Mouse (Mus musculus): ENCODE measurements around the gene Arl3.

The Arl3 gene

DNA sequence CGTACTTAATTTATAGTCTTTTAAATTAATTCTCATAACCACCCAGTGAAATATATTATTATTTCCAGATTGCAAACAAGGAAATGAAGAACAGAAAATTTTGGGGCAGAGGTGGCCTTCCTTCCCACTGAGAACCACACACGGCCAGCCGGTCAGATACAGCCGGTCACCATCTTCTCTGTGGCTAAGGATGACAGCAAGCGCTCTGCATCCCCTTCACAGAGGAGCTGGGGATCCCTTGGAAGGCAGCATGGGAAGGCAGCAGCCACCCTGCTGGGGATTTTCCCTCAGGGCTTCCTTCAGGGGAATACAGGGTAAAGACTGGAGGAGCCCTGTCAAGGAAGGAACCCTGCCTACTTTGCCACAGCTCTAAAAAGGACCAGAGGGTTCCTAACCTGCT lies 39.5 kb downstream of the Arl3 start:
- no peak for DNase-seq (ENCODE audit: low read depth, low spot score)

DNA sequence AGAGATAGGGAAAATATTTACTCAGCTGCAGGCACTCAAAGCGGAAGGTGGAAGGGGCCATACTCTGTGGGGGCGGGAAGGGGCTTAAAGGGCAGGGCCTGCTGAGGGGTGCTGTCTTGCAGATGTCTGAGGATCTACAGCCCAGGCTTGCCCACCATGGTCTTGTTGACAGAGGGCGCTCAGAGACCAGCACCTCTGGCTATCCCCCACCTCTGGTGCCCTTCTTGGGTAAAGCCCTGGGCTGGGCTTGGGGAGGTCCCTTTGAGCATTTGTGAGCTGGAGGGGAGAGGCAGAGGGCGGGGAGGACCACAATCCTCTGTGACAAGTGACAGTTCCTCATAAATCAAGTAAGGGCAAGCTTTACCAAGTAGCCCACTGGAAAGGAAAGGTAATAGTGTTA lies 39.9 kb downstream of the Arl3 start:
- DNase-seq (ENCODE audit: low read depth, low spot score): no peak

DNA sequence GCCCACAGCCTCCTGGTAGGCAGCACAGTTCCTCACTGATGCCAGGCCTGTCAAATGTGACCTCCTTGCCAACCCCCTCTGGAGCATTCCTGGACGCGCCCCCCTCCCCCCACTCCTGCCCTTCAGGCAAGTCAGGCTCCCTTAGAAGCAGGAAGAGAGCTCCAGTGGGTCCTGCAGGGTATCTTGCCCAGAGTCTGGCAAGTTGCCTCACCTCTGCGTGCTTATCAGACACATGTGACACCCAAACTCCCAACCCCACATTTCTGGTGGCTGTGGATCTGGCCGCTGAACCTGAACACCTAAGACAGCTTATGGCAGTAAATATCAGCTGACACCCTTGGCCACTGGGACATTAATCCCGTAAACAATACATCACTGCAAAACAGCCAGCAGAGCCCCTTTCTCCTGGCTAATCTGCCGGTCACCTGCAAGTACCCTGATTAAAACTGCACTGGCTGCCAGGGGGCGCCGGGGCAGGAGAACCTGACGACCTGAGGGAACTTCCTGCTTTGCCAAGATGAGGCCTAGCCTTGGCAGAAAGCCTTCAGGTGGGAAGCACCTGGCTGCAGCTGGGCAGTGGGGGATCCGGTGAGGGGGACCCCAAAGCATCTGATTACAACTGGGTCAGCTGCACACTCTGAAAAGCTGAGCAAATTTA lies 40.8 kb downstream of the Arl3 start:
- no peak for DNase-seq (ENCODE audit: low read depth, low spot score)

DNA sequence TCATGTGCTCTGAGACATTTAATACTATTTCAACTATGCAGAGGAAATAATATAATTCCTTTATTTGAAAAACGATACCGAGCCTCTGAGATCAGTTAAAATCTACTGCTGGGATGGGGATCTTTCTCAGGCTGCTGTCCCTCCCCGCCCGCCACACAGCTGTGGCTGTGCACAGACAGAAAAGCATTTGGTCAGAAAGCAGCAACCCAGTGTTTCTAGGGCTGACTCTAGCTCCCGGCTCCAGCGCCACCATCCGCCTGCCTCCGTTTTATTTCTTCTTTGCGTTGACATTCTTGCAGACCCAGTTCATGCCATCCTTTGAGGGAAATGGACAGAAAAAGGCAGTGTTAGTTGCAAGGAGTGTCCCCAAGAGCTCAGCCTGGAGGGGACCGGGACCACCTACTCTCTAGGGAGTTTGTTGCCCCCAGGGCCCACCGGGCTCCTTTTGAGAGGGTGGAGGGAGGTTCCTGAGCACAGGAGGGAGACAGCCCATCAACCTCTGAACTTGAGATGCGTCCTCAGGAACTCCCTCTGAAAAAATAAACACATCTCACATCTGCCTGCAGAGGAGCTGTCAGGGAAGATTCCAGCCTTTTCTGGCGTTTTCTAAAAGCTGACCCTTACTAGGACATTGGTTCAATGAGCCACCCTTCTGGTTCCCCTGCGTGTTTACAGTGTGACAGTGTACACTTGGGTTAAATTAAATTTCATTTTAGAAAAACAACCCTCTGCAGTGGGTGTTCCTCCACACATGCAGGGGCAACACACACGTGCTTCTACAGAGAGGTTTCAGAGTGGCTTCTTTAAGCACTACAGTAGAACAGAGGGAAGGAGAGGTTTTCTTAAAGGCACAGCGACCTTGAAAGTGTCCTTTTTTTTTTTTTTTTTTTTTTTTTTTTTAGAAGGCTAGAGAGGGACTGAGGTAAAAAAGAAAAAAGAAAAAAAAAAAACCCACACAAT lies 41.6 kb downstream of the Arl3 start:
- no peak for DNase-seq (ENCODE audit: low read depth, low spot score)

DNA sequence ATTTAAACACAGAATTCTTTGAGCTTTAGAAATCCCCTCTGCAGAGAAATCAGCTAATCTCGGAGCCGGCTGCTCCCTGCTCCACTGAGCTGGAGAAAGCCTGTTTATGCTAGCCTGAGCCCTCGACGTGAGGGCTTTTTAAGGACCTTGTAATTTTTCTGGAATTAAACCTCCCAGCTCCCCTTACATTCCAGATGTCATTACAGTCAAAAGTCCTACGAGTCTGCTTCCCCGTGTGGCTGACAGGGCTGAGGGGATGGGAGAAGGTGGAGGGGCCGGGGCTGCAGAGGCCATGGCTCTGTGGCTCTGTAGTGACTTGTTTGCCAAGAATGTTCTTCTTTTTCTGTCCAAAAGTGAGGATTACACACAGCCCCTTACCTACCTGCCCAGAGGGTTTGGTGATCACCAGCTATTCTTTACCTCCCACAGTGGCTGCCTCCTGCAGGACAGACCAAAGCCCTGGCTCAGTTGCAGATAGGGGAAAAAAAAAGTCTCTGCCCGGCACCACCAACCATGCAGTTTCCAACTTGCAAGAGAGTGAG lies 42.5 kb downstream of the Arl3 start:
- no peak for DNase-seq (ENCODE audit: low read depth, low spot score)

DNA sequence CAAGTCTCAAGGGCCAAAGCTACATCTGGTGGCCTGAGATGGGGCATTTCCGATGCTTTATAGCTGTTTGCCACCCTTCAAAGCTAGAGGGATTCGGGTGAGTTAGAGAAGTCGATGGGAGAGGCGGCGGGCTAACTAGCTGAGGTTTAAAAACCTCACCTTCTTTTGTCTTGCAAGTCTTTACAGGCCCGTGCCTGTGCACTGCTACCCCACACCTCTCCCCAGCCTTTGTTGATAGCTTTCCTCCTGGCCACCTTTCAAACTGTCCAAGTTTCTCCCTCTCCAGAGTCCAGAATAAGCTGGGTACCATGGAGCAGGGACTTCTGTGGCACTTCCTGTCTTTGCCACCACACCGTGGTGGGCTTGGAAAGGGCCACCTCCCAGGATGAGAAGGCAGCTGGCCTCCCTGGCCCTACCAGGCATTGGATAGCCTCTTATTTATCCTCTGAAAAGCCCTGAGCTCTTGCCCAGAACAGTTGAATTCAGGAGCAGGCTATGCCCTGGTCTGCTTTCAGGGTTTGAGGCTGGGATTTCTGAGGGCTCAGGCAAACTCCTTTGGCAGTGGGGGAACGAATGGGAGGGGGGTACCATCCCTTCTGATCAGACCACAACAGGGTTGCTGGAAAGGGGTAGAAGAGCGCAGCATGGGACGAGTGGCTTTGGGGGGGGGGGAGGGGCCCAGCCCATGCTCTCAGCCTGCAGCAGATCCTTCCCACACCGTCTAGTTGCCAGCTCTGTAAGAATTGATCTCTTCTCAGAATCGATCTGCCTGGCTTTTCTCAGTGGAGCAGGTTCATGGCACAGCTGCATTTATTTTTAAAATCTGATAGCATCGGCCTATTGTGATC lies 43.2 kb downstream of the Arl3 start:
- no peak for DNase-seq (ENCODE audit: low read depth, low spot score)

DNA sequence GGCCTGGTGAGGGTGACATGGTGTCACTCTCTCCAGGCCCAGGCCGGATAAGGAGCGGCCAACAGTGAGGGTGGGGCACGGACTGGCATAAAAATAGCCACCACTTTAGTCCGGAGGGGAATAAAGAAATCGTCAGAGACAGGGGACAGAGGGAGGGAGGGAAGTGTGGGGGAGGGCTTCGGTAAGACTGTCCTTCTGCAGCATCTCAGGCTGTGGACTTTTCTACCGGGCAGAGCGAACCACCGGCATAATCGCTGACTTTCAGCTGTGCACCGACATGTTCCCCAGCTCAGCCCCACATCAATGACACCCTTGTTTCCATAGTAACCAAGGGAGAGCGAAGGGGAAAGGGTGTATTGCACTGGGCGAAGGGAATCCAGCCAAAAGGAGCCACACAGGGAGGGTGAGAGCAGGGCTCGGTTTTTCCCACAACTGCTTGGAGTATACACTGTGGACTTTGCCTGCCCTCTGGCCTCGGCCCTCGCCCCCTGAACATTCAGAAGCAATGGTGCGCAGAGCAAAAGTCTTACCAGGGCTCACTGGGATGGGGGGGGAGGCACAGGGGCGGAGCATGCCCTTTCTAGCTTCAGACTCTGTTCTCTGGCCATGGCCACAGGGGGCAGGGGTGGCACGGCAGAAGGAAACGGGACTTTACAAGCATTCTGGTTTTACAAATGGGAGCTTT lies 44.3 kb downstream of the Arl3 start:
- peak; percentile 50 for DNase-seq (ENCODE audit: low read depth, low spot score)

DNA sequence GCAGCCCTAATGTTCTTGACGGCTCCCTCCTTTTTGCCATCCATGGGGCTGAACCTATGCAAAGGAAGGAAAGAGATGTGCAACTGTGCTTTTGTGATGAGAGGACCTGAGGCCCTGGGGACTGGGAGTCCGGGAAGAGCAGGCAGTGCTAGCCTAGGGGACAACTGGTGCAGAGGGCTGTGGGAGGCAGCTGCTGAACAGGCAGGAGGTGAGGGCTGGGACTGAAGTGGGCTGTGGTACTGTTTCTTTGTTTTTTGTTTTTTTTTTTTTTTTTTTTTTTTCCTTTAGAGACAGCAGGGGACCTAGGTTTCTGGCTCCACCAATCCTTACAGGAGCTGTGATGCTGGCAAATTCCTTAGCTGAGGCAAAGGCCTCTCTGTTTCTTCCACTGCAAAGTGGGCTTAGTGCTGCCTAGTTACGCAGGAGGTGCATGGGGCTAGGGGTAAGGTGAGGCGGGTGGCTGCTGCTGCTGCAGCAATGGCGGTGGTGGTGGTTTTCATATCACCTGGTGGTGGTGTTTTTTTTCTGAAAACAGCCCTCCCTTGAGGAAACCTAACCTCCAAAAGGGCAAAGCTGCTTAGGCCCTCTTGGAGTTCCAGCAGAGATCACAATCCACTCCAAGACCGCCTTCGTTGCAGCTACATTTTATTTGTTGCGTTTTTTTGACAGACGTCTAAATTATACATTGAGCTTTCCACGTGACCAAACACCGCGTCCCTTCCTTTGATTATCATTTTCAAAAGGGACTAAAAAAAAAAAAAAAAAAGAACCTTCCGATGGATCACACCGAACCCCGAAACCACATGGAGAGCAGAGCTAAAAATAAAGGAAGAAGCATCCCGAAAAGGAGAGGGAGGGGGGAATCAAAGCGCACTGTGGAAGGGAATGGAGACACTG lies 45.1 kb downstream of the Arl3 start:
- no peak for DNase-seq (ENCODE audit: low read depth, low spot score)

DNA sequence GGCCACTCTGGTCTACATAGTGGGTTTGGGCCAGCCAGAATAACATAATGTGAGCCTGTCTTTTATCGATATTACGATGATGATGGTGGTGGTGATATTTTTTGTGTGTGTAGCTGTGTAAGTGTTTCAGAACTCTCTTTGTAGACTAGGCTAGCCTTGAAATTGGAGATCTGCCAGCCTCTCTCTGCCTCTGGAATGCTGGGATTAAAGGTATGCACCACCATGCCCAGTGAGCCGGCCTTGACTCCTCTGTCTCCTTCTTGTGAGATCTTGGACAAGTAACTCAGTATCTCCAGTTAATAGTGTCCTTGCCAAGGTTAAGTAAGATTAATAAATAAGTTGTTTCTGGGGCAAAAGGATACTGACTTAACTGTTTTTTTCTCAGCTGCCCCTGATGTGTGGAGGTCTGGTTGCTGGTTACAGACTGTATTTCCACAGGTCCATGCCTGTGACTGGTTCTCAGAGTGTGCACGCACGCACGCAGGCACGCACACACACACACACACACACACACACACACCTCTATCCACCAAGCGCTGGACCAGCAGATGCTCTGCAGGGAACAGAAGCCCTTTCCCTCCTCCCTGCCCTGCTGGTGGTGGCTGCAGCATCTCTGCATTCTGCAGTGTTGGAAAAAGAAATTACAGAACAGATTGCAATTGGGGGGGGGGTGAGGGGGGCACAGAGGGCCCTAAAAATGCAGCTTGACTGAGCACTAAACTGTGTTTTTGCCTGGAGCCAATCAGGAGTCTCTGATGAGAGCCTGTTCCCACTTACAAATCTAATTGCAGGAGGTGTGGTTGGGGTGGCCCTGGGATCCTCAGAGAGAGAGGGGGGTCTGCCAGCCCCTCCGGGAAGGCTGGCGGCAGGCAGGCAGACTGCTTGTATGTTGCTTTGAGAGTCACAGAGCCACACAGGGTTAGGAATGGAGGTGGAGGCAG lies 47.0 kb downstream of the Arl3 start:
- DNase-seq (ENCODE audit: low read depth, low spot score): no peak

DNA sequence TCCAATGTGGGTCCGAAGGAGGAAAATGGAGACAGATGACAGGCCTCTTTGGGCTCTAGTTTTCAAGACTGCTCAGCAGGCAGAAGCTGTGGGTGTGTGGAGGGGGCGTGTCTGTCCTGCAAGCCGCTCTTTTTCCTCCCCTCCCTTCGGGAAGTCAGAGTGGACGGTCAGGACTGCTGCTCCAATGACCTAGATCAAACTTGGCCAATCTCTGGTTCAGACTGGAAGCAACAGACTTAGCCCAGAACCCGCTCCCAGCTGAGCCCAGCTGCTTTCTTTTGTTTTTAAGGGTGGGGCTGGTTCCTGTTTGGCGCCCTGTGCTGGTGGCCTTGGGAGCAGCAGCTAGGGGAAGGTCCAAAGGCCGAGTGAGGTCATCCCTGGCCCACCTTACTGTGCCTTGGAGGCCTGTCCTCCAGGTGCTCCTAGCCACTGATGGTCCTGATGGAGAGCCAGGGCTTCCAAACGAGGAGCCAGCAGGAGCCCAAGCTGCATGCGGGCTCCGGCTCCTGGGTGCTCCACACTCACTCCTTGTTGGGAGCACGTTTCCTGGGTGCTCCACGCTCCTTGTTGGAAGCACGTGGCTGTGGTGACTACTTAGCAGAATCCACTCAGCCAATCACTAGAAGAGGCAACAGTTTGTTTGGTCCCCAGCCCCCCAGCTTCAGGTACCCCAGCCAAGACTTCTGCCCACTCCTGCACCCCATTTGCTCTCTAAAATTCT lies 48.2 kb downstream of the Arl3 start:
- DNase-seq (ENCODE audit: low read depth, low spot score): no peak

DNA sequence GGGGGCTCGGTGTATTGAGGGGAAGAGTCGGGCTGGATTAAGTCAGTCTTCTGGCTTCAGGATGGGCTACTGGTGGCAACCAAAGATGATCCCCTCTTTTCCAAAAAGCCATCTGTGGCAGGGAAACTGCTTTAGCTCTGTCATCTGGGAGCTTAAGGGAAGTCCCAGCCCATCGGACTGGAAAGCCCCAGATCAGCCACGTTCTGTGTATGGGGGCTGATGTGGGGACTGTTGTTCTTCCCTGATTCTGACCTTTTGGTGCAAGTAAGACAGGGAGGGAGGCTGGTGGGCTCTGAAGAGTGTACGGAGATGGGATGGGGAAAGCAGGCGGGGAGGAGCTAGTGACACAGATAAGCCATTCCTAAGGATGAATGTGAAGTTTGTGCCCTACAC lies 48.9 kb downstream of the Arl3 start:
- no peak for DNase-seq (ENCODE audit: low read depth, low spot score)

DNA sequence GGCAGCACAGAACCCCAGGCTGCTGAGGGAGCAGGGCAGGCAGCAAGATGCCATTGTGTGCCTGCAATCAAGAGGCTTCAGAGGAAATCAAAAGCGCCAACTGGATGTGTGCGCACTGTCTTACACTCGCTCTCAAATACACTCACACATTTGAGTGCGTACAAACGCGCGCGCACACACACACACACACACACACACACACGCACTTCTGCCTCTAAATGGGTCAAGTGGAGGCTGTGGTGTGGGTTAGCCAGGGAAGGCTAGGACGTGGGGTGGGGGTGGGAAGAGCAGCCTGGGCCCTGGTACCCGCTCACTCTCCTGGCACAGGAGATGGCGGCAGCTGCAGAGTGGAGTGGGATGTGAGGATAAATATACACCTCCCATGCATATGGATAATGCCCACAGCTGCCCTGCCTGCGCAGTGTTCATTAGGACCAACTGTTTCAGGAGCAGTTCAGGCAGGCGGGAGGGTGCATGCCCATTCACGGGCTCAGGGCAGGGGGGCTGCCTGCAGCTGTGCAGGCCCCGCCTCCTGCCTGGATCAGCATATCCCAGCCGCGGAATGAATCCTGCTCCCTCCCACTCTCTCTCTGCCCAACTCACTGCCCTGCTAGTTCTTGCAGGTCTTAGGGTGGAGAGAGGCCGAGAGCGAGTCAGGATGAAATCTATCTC lies 49.4 kb downstream of the Arl3 start:
- no peak for DNase-seq (ENCODE audit: low read depth, low spot score)

DNA sequence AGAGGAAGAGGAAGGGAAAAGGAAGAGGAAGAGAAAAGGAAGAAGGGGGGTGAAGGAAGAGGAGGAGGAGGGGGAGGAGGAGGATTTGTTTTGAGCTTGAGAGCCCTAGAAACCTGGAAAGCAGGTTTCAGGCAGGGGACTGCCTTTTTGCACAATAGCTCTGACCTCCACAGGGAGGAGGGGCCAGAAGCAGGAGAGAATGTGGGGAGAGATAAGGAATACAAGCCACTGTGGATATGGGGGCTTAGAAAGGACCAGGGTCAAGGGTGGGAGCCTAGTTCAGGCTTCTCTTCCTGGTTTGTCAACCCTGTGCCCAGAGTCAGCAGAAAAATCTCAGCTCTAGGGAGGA lies 49.9 kb downstream of the Arl3 start:
- DNase-seq (ENCODE audit: low read depth, low spot score): no peak

DNA sequence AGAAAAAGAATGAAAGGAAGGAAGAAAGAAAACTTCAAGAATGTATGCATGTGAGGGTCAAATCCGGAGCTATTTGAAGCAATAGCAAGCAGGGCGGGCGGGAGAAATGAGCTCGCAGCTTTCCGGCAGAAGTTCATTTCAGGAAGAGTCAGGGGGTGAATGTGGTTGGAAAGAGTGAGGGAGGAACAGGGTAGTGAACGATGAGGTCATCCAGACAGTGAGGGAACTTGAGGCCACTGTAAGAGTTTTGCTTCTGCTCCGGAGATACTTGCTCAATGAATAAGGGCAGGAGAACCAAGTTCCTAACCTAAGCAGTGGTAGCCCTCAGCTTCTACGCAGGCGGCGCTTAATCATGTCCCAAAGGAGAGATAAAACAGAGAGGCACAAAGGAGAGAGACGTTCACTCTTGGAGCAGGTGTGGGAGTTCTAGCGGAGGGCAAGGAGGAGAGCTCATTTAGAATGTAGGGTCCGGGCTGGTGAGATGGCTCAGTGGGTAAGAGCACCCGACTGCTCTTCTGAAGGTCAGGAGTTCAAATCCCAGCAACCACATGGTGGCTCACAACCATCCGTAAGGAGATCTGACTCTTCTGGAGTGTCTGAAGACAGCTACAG lies 50.5 kb downstream of the Arl3 start:
- peak; percentile 51 for DNase-seq (ENCODE audit: low read depth, low spot score)

DNA sequence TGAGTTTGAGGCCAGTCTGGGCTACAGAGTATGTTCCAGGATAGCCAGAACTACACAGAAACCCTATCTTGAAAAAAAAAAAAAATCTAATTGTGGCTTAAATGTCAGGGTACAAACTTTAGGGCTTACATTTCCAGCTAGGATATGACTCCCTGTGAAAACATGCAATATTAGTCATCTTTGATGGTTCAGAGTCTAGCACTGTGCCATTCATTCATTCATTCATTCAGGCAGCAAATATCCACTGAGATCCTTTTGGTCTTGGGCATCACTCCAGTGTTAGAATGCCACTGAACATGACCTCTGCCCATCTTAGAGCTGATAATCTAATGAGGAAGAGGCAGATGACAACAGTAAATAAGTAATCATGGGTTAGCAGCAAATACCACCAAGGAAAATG lies 51.3 kb downstream of the Arl3 start:
- no peak for DNase-seq (ENCODE audit: low read depth, low spot score)

DNA sequence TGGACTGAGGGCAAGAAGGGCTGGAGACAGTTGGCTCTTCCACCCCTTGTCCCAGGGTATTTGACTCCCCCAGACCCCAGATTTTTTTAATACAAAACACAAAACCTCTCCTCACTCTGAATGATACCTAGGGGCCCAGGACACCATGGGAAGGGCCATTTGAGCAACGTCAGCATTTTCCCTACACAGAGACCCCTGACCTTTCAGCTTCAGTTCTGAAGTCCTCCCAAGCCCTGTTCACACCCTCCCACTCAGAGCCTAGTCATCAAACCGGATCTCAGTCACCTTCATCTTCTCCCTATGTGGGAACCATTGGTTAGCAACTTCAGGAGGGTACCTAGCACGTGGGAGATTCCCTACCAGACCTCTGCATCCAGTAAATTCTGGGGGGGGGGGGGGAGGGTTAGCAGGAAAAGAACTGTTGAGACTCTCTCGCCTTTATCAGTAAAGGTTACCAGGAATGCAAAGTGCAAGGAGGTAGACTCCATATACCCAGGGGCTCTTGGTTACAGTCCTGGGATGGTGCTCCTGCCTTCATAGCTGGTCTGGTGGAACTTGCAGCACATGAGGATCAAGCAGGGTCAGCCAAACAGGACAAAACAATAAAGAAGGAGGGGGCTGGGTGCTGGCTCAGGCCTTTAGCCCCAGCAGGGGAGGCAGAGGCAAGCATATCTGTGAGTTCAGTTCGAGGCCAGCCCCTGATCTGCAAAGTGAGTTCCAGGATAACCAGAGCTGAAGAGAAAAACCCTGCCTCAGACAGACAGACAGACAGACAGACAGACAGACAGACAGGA lies 54.0 kb downstream of the Arl3 start:
- peak; percentile 43 for DNase-seq (ENCODE audit: low read depth, low spot score)

DNA sequence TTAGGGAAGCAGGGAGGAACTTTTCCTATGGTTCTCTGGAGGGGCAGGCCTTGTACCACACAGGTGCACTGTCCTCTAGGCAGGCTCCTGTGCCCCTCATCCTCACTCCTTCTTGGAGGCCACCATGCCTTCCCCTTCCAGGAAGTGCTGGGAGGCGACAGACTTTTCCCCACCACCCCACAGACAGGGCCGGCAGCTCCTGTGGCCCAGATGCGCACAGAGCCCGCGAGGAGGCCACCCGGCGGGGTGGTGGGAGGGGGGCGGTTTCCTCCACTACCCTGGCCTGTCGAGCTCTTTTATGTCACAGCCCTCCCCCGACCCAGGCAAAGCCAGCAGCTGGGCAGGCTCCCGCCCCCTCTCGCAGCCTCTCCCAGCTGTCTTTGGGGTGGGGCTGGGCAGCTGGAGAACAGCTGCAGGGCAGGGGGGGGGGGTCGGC lies 54.6 kb downstream of the Arl3 start:
- DNase-seq (ENCODE audit: low read depth, low spot score): peak; percentile 70
